Mouse (Mus musculus) kidney, adult 2 months (tissue): ENCODE data around the gene Trim2. TPM values are rescaled to one million over a fixed set of nuclear protein-coding genes. Genes with fewer than 3 reads are reported as not detected.

Experiments
- DNase-seq: peaks from one replicate; pipeline ENCODE4 v3.0.0; 2021
- H3K27ac ChIP-seq: fragments of 200-500 bp; 2 replicates; pipeline ENCODE4 v1.5.1; 2012; ENCODE audit warnings: low read depth, low read length, control low read depth, inconsistent platforms; ENCODE audit not compliant: insufficient read depth
- H3K27me3 ChIP-seq: fragments of 200-500 bp; replicated peaks from 2 replicates; pipeline ENCODE4 v1.6.1; 2012; ENCODE audit warnings: mild to moderate bottlenecking, moderate library complexity, low read length, inconsistent platforms; ENCODE audit not compliant: control insufficient read depth, insufficient read depth
- H3K36me3 ChIP-seq: fragments of 200-500 bp; 2 replicates; pipeline ENCODE4 v1.6.1; 2012; ENCODE audit warnings: mild to moderate bottlenecking, moderate library complexity, low read length, inconsistent platforms; ENCODE audit not compliant: control insufficient read depth, insufficient read depth
- H3K4me1 ChIP-seq: fragments of 200-500 bp; 2 replicates; pipeline ENCODE4 v1.6.1; 2011; ENCODE audit warnings: low read length; ENCODE audit not compliant: control insufficient read depth, insufficient read depth
- H3K4me3 ChIP-seq: fragments of 200-500 bp; 2 replicates; pipeline ENCODE4 v1.5.1; 2011; ENCODE audit warnings: mild to moderate bottlenecking, low read depth, low read length, control low read depth; ENCODE audit not compliant: insufficient read depth
- CTCF ChIP-seq: fragments of 200-500 bp; conservative IDR thresholded peaks from 2 replicates; pipeline ENCODE4 v1.5.1; 2011; ENCODE audit warnings: low read depth, mild to moderate bottlenecking, control low read depth, low read length, moderate library complexity, mixed read lengths; ENCODE audit not compliant: insufficient read depth, insufficient read length
- POLR2A ChIP-seq: fragments of 200-500 bp; IDR thresholded peaks from one replicate; pipeline ENCODE4 v1.6.1; 2011; ENCODE audit warnings: low read depth, low read length, control low read depth
- whole genome bisulfite sequencing: fragments of 180-500 bp; shearing (Covaris S2); methylation state at CpG from one replicate; pipeline ENCODE4 v1.1.7; 2018; 5-methylcytosine and 5-hydroxymethylcytosine counted together
- polyA plus RNA-seq: library from polyadenylated mRNA; depleted of rRNA; stranded (reverse); fragments of >200 nt; gene quantifications from 2 replicates; pipeline ENCODE4 v1.2.3, GENCODE M21; 2012; rRNA removed

Trim2 gene
- polyA plus RNA-seq, 1 experiment, result 44.5 TPM

DNA sequence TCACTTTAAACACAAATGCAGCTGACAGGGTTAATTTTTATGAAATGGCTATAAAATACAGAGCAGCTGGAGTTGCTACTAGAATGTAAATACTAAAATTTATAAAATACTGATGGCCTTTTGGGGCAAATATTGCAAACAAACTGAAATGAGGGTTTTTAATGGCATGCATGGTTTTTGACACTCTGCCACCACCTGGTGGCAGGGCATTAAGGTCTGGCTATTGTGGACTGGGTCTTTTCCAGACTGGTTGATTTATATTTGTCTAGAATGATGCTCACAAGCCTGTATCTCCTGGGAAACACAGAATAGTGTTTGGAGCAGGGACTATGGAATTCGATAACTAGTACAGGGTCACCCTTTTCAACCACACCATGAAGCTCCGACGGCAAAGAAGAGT lies 183.2 kb downstream of the Trim2 start:
- Histone ChIP-seq H3K4me3 (no peak overlapping the region), H3K36me3 (no peaks in the 10 kb centered on the region), H3K4me1 (no peaks in the 10 kb centered on the region), H3K27me3 (no peaks in the 10 kb centered on the region), H3K27ac (no peak overlapping the region)
- TF ChIP-seq POLR2A, result no peak
- peak; percentile 79 for TF ChIP-seq CTCF
- 67% methylated on average over 3 of the region's 3 CpGs for WGBS
- peak; percentile 39 for DNase-seq

DNA sequence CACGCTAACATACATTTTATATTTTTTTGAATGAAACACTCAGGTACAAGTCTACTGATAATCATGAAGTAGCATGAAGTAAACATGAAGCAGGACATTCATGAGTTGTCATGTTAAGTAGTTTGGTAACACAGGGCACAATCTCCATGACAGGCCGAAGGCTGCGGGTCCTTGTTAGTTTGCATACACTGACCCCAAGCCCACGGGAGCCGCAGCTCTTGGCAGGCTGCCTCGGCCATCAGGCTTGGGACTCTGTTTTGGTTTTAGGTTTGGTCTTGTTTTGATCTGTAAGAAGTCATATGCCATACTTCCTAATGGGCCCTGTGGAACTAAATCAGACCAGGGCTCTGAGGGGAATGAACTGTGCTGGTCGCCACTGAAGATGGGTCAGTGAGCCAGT lies 188.0 kb downstream of the Trim2 start:
- TF ChIP-seq CTCF (no peak), POLR2A (no peak)
- no peaks in the 10 kb centered on the region for H3K27me3 ChIP-seq
- H3K4me3 ChIP-seq, result no peak overlapping the region
- no peak for DNase-seq
- no peaks in the 10 kb centered on the region for H3K36me3 ChIP-seq
- H3K27ac ChIP-seq, result no peak overlapping the region
- H3K4me1 ChIP-seq, result no peaks in the 10 kb centered on the region
- WGBS, result 79% methylated on average over 7 of the region's 7 CpGs

DNA sequence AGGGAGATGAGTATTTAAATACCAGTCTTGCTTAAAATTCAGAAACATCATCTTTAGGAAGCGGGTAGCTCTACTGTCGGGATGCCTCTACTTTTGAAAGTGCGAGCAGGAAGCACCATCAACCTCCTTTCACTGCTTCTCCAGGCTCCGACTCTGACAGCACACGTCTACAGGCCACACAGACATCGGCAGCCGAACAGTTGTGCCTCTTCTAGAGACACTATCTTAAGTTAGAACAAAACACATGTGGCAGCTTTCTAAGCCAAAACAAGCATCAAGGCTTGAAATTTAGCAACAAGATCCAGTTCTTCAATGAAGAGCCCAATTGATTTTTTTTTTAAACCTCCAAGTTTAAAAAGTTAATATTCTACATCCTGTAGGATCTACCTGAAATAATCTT lies 188.5 kb downstream of the Trim2 start:
- H3K27me3 ChIP-seq, result no peaks in the 10 kb centered on the region
- TF ChIP-seq POLR2A (no peak), CTCF (no peak)
- H3K36me3 ChIP-seq, result no peaks in the 10 kb centered on the region
- H3K4me1 ChIP-seq, result no peaks in the 10 kb centered on the region
- no peak for DNase-seq
- 88% methylated on average over 7 of the region's 7 CpGs for whole genome bisulfite sequencing
- no peak overlapping the region for H3K4me3 ChIP-seq
- no peak overlapping the region for H3K27ac ChIP-seq

Other genes starting within 250 kb of the Trim2 start
- 0.54 and 0.72 TPM in 2 replicates for gene Mnd1, start 151.1 kb downstream of the Trim2 start, polyA plus RNA-seq
- not detected in 2 replicates for gene Gm6525, start 132.8 kb downstream of the Trim2 start, polyA plus RNA-seq
- gene Fhdc1, start 173.6 kb upstream of the Trim2 start, polyA plus RNA-seq, result 0.58 and 0.80 TPM in 2 replicates